Mouse (Mus musculus) heart, adult 2 months (tissue): ENCODE measurements around the gene Npepl1.

ENCODE experiments used
- CTCF ChIP-seq: fragments of 200-600 bp; IDR thresholded peaks from 2 replicates; pipeline ENCODE4 v1.8.1; 2022; ENCODE audit warnings: antibody characterized with exemption, mild to moderate bottlenecking, moderate library complexity
- EP300 ChIP-seq: fragments of 200-500 bp; IDR thresholded peaks from 2 replicates; pipeline ENCODE4 v1.6.1; 2011; ENCODE audit warnings: low read depth, low read length, control low read depth; ENCODE audit not compliant: insufficient read depth

GRCm38 (mm10) chr2:174063074-174063473, 47.1 kb upstream of the Npepl1 start:
- TF ChIP-seq CTCF (no peak), EP300 (no peak)
